Mouse (Mus musculus): Measurements from ENCODE around the gene Ddx54. TPM values are rescaled to one million over a fixed set of nuclear protein-coding genes. Genes with fewer than 3 reads are reported as not detected.

Gene Ddx54
- polyA plus RNA-seq, 2 experiments, result 9.9 to 12.4 TPM

GRCm38 (mm10) chr5:120631128-120631527 lies 18.6 kb downstream of the Ddx54 start:
- no peak for DNase-seq (ENCODE audit: low read depth in 3 of 3, low spot score in 3 of 3)
- Histone ChIP-seq H3K4me1 (replicated peaks; ENCODE audit: control insufficient read depth in 2 of 2, insufficient read depth in 2 of 2, low read length in 1 of 2) (no peaks in the 10 kb centered on the region), H3K9me3 (ENCODE audit: control insufficient read depth, low read length) (peaks cover 3% of the 10 kb centered on the region), H3K27ac (no peak overlapping the region), H3K4me3 (ENCODE audit: insufficient read depth in 1 of 2, low read depth in 2 of 2, low read length in 2 of 2) (no peak overlapping the region), H3K36me3 (replicated peaks; ENCODE audit: control insufficient read depth, insufficient read depth, low read depth) (no peaks in the 10 kb centered on the region), H3K4me2 (ENCODE audit: low read depth) (no peak overlapping the region), H3K9ac (replicated peaks) (no peak overlapping the region), H3K27me3 (ENCODE audit: control insufficient read depth, insufficient read depth, low read length) (peaks cover 7% of the 10 kb centered on the region)
- 11% methylated on average over 29 of the region's 29 CpGs for WGBS (ENCODE audit: insufficient replicate concordance)
- TF ChIP-seq CTCF (IDR thresholded peaks at IDR 0.05; ENCODE audit: low read depth) (no peak), EP300 (IDR thresholded peaks at IDR 0.05; ENCODE audit: low read depth) (no peak)
- ATAC-seq (ENCODE audit: insufficient read depth), result no peak

GRCm38 (mm10) chr5:120631892-120632291 lies 19.4 kb downstream of the Ddx54 start:
- Histone ChIP-seq H3K27ac (no peak overlapping the region), H3K36me3 (replicated peaks; ENCODE audit: control insufficient read depth, insufficient read depth, low read depth) (no peaks in the 10 kb centered on the region), H3K4me1 (replicated peaks; ENCODE audit: control insufficient read depth in 2 of 2, insufficient read depth in 2 of 2, low read length in 1 of 2) (no peaks in the 10 kb centered on the region), H3K9ac (replicated peaks) (no peak overlapping the region), H3K27me3 (ENCODE audit: control insufficient read depth, insufficient read depth, low read length) (peaks cover 7% of the 10 kb centered on the region), H3K4me3 (ENCODE audit: insufficient read depth in 1 of 2, low read depth in 2 of 2, low read length in 2 of 2) (no peak overlapping the region), H3K4me2 (ENCODE audit: low read depth) (no peak overlapping the region), H3K9me3 (ENCODE audit: control insufficient read depth, low read length) (peaks cover 3% of the 10 kb centered on the region)
- no peak for TF ChIP-seq EP300 (IDR thresholded peaks at IDR 0.05; ENCODE audit: low read depth)
- peak; percentile 48 for TF ChIP-seq CTCF (IDR thresholded peaks at IDR 0.05; ENCODE audit: low read depth)
- ATAC-seq (ENCODE audit: insufficient read depth) (no peak), DNase-seq (ENCODE audit: low read depth in 3 of 3, low spot score in 3 of 3) (no peak)
- WGBS (ENCODE audit: insufficient replicate concordance), result 80% methylated on average over 5 of the region's 5 CpGs

- H3K4me1 ChIP-seq (replicated peaks; ENCODE audit: control insufficient read depth in 2 of 2, insufficient read depth in 2 of 2, low read length in 1 of 2), result no peaks in the 10 kb centered on the region
- DNase-seq (ENCODE audit: low read depth in 3 of 3, low spot score in 3 of 3), result no peak
- no peak within 1 kb of the TSS for H3K27ac ChIP-seq
- 32% methylated on average over 9 of the region's 9 CpGs for WGBS (ENCODE audit: insufficient replicate concordance)
- TF ChIP-seq EP300 (IDR thresholded peaks at IDR 0.05; ENCODE audit: low read depth) (no peak), CTCF (IDR thresholded peaks at IDR 0.05; ENCODE audit: low read depth) (no peak)
- no peak within 1 kb of the TSS for H3K4me2 ChIP-seq (ENCODE audit: low read depth)
- peaks cover 7% of the 10 kb centered on the region for H3K27me3 ChIP-seq (ENCODE audit: control insufficient read depth, insufficient read depth, low read length)
- H3K4me3 ChIP-seq (ENCODE audit: insufficient read depth in 1 of 2, low read depth in 2 of 2, low read length in 2 of 2), result no peak within 1 kb of the TSS
- H3K36me3 ChIP-seq (replicated peaks; ENCODE audit: control insufficient read depth, insufficient read depth, low read depth), result no peaks in the 10 kb centered on the region
- H3K9me3 ChIP-seq (ENCODE audit: control insufficient read depth, low read length), result peaks cover 3% of the 10 kb centered on the region
- no peak within 1 kb of the TSS for H3K9ac ChIP-seq (replicated peaks)
- no peak for ATAC-seq (ENCODE audit: insufficient read depth)
Measured at GRCm38 (mm10) chr5:120634131-120634530, 21.6 kb downstream of the Ddx54 start, which contains the start of gene Cfap73. Gene Cfap73 (minus strand): TSS chr5:120634235.

- 34% methylated on average over 5 of the region's 5 CpGs for WGBS (ENCODE audit: insufficient replicate concordance)
- Histone ChIP-seq H3K4me3 (ENCODE audit: insufficient read depth in 1 of 2, low read depth in 2 of 2, low read length in 2 of 2) (no peak overlapping the region), H3K4me1 (replicated peaks; ENCODE audit: control insufficient read depth in 2 of 2, insufficient read depth in 2 of 2, low read length in 1 of 2) (no peaks in the 10 kb centered on the region), H3K4me2 (ENCODE audit: low read depth) (no peak overlapping the region), H3K9ac (replicated peaks) (no peak overlapping the region), H3K27me3 (ENCODE audit: control insufficient read depth, insufficient read depth, low read length) (peaks cover 7% of the 10 kb centered on the region), H3K9me3 (ENCODE audit: control insufficient read depth, low read length) (peaks cover 3% of the 10 kb centered on the region), H3K27ac (no peak overlapping the region), H3K36me3 (replicated peaks; ENCODE audit: control insufficient read depth, insufficient read depth, low read depth) (no peaks in the 10 kb centered on the region)
- DNase-seq (ENCODE audit: low read depth in 3 of 3, low spot score in 3 of 3) (no peak), ATAC-seq (ENCODE audit: insufficient read depth) (no peak)
- no peak for TF ChIP-seq CTCF (IDR thresholded peaks at IDR 0.05; ENCODE audit: low read depth)
- no peak for TF ChIP-seq EP300 (IDR thresholded peaks at IDR 0.05; ENCODE audit: low read depth)
Measured at GRCm38 (mm10) chr5:120634860-120635259, 22.3 kb downstream of the Ddx54 start.

- no peaks in the 10 kb centered on the region for H3K36me3 ChIP-seq (replicated peaks; ENCODE audit: control insufficient read depth, insufficient read depth, low read depth)
- peaks cover 3% of the 10 kb centered on the region for H3K9me3 ChIP-seq (ENCODE audit: control insufficient read depth, low read length)
- ATAC-seq (ENCODE audit: insufficient read depth) (no peak), DNase-seq (ENCODE audit: low read depth in 3 of 3, low spot score in 3 of 3) (no peak)
- no peaks in the 10 kb centered on the region for H3K4me1 ChIP-seq (replicated peaks; ENCODE audit: control insufficient read depth in 2 of 2, insufficient read depth in 2 of 2, low read length in 1 of 2)
- TF ChIP-seq EP300 (IDR thresholded peaks at IDR 0.05; ENCODE audit: low read depth) (no peak), CTCF (IDR thresholded peaks at IDR 0.05; ENCODE audit: low read depth) (no peak)
- peaks cover 3% of the 10 kb centered on the region for H3K27me3 ChIP-seq (ENCODE audit: control insufficient read depth, insufficient read depth, low read length)
- H3K4me2 ChIP-seq (ENCODE audit: low read depth), result no peak overlapping the region
- no peak overlapping the region for H3K9ac ChIP-seq (replicated peaks)
- 73% methylated on average over 5 of the region's 5 CpGs for WGBS (ENCODE audit: insufficient replicate concordance)
- H3K27ac ChIP-seq, result no peak overlapping the region
- no peak overlapping the region for H3K4me3 ChIP-seq (ENCODE audit: insufficient read depth in 1 of 2, low read depth in 2 of 2, low read length in 2 of 2)
Measured at GRCm38 (mm10) chr5:120635633-120636032, 23.1 kb downstream of the Ddx54 start.

All from liver, embryonic 14.5 days (tissue).